Mouse (Mus musculus): ENCODE data around the gene Gm20388. TPM values are rescaled to one million over a fixed set of nuclear protein-coding genes. Genes with fewer than 3 reads are reported as not detected.

Gm20388 gene
- polyA plus RNA-seq, 1 experiment from 2014 or later = not detected

DNA sequence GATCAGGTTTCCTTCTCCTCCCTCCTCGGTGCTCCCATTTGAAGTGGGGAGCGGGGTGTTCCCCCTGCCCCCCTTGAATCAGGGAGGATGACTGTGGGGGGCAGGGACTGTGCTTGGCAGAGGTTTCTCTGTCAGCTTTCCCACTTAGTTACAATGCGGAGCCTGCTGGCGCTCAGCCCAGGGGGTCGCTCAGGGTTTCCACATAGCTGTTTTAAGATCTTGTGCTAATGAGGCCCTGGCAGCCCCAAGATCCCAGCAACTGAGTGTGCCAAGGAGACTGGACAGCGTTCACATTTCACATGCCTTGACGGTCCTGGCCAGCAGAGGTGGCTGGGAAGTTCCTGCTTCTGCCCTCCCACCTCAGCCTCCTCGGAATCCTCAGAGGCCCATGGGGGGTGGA is 555.1 kb downstream of the Gm20388 start:
- Histone ChIP-seq H3K4me3 (ENCODE audit: low read depth, low read length) (no peak overlapping the region), H3K9ac (ENCODE audit: low read depth, low read length) (no peak overlapping the region), H3K27ac (ENCODE audit: low read depth, low read length) (no peak overlapping the region), H3K36me3 (ENCODE audit: control insufficient read depth, insufficient read depth) (no peaks in the 10 kb centered on the region), H3K4me2 (replicated peaks; ENCODE audit: low read depth) (no peak overlapping the region), H3K9me3 (ENCODE audit: control insufficient read depth) (no peaks in the 10 kb centered on the region), H3K4me1 (replicated peaks; ENCODE audit: control insufficient read depth, insufficient read depth, low read length) (no peaks in the 10 kb centered on the region; the same call in 1 of the 2 replicates), H3K27me3 (replicated peaks; ENCODE audit: control insufficient read depth, insufficient read depth, low read length) (peaks cover 7% of the 10 kb centered on the region; the same call in 1 of the 2 replicates)
- 41% methylated on average over 8 of the region's 8 CpGs for WGBS
- no peak for ATAC-seq
- no peak for TF ChIP-seq CTCF (IDR thresholded peaks at IDR 0.05; ENCODE audit: low read depth)

DNA sequence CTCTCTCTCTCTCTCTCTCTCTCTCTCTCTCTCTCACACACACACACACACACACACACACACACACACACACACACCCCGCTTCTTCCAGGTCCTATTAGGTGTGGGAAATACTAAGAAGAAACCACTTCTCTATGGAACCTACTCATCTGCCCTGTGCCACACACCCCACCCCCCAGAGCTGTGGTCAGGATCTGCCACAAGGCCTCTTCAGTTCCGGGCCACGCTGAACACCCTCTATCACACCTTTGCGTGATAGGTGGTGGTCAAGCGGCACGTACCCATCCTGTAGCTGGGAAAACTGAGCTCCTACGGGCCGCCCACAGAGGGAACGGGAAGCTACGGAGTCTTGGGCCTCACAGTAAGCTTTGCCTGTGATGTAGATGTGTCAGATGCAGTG is 555.6 kb downstream of the Gm20388 start:
- no peak for TF ChIP-seq CTCF (IDR thresholded peaks at IDR 0.05; ENCODE audit: low read depth)
- ATAC-seq = no peak
- Histone ChIP-seq H3K27ac (ENCODE audit: low read depth, low read length) (no peak overlapping the region), H3K27me3 (replicated peaks; ENCODE audit: control insufficient read depth, insufficient read depth, low read length) (peaks cover 8% of the 10 kb centered on the region; the same call in 1 of the 2 replicates), H3K4me3 (ENCODE audit: low read depth, low read length) (no peak overlapping the region), H3K9ac (ENCODE audit: low read depth, low read length) (no peak overlapping the region), H3K4me1 (replicated peaks; ENCODE audit: control insufficient read depth, insufficient read depth, low read length) (no peaks in the 10 kb centered on the region; the same call in 1 of the 2 replicates), H3K9me3 (ENCODE audit: control insufficient read depth) (no peaks in the 10 kb centered on the region), H3K36me3 (ENCODE audit: control insufficient read depth, insufficient read depth) (no peaks in the 10 kb centered on the region), H3K4me2 (replicated peaks; ENCODE audit: low read depth) (no peak overlapping the region)
- WGBS = 84% methylated on average over 10 of the region's 10 CpGs

DNA sequence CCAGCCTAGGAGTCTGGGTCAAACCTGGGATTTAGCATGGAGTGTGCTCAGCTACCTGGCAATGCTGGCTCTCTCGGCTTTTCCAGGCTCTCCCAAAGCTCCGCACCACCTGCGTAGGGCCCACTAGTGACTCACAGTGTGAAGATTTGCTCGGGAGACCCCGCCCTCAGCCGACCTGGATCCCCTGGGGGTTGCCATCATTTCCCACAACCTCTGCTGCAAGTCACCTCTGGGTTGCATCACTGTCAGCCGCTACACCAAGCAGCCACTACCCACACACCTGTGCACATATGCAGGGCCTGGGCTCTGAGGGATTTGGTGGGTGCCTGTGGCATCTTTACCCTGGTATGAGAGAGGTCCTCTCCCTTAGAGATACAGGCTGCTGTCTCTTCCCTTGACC is 557.0 kb downstream of the Gm20388 start:
- Histone ChIP-seq H3K4me1 (replicated peaks; ENCODE audit: control insufficient read depth, insufficient read depth, low read length) (no peaks in the 10 kb centered on the region), H3K36me3 (ENCODE audit: control insufficient read depth, insufficient read depth) (no peaks in the 10 kb centered on the region), H3K4me2 (replicated peaks; ENCODE audit: low read depth) (no peak overlapping the region), H3K9ac (ENCODE audit: low read depth, low read length) (no peak overlapping the region), H3K27me3 (replicated peaks; ENCODE audit: control insufficient read depth, insufficient read depth, low read length) (peaks cover 8% of the 10 kb centered on the region; the same call in 1 of the 2 replicates), H3K4me3 (ENCODE audit: low read depth, low read length) (no peak overlapping the region), H3K9me3 (ENCODE audit: control insufficient read depth) (no peaks in the 10 kb centered on the region), H3K27ac (ENCODE audit: low read depth, low read length) (no peak overlapping the region)
- 84% methylated on average over 7 of the region's 7 CpGs for WGBS
- no peak for ATAC-seq
- TF ChIP-seq CTCF (IDR thresholded peaks at IDR 0.05; ENCODE audit: low read depth) = no peak

DNA sequence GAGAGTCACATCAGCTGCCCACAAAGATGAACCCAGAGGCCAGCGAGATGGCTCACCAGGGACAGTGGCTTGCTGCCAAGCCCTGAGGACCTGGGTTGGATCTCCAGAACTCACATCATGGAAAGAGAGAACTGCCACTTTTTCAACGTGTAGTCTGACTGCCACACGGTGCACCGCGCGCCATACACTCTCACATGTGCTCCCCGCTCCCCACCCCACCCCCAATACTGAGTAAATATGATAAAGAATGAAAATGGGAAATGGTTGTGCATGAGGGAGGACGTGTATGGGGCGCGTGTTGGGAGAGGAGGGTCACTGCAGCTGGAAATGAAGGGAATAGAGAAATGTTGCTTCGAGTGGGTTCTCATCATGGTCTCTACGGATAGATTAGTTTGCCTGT is 559.5 kb downstream of the Gm20388 start:
- H3K27me3 ChIP-seq (replicated peaks; ENCODE audit: control insufficient read depth, insufficient read depth, low read length) = peaks cover 8% of the 10 kb centered on the region; the same call in 1 of the 2 replicates
- no peak for TF ChIP-seq CTCF (IDR thresholded peaks at IDR 0.05; ENCODE audit: low read depth)
- H3K9me3 ChIP-seq (ENCODE audit: control insufficient read depth) = no peaks in the 10 kb centered on the region
- WGBS = 87% methylated on average over 12 of the region's 12 CpGs
- no peak overlapping the region for H3K9ac ChIP-seq (ENCODE audit: low read depth, low read length)
- H3K4me2 ChIP-seq (replicated peaks; ENCODE audit: low read depth) = no peak overlapping the region
- H3K4me3 ChIP-seq (ENCODE audit: low read depth, low read length) = no peak overlapping the region
- no peak for ATAC-seq
- no peak overlapping the region for H3K27ac ChIP-seq (ENCODE audit: low read depth, low read length)
- peaks cover 2% of the 10 kb centered on the region; the same call in 1 of the 2 replicates for H3K4me1 ChIP-seq (replicated peaks; ENCODE audit: control insufficient read depth, insufficient read depth, low read length)
- H3K36me3 ChIP-seq (ENCODE audit: control insufficient read depth, insufficient read depth) = no peaks in the 10 kb centered on the region

DNA sequence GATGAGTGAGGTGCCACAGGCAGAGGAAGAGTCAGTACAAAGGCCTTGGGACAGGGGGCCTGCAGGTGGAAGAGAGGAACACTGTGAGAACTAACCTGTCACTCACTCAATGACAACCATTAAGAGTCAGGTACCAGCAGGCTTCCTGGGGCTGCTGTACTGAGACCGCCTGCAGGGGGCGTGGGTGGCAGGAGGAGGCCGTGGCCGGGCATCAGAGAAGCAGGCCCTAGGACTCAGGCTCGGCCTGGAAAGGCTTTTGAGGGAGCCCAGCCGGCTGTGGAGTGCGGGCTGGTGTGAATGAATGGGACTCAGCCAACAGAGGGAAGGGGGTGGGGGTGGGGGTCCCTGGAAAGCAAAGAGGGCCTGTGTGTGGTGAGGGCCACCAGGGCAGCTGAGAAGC is 560.5 kb downstream of the Gm20388 start:
- no peak for ATAC-seq
- Histone ChIP-seq H3K4me2 (replicated peaks; ENCODE audit: low read depth) (no peak overlapping the region), H3K27ac (ENCODE audit: low read depth, low read length) (no peak overlapping the region), H3K4me3 (ENCODE audit: low read depth, low read length) (no peak overlapping the region), H3K9ac (ENCODE audit: low read depth, low read length) (no peak overlapping the region), H3K4me1 (replicated peaks; ENCODE audit: control insufficient read depth, insufficient read depth, low read length) (peaks cover 4% of the 10 kb centered on the region; the same call in 1 of the 2 replicates), H3K36me3 (ENCODE audit: control insufficient read depth, insufficient read depth) (no peaks in the 10 kb centered on the region), H3K27me3 (replicated peaks; ENCODE audit: control insufficient read depth, insufficient read depth, low read length) (peaks cover 8% of the 10 kb centered on the region; the same call in 1 of the 2 replicates), H3K9me3 (ENCODE audit: control insufficient read depth) (no peaks in the 10 kb centered on the region)
- peak; percentile 66 for TF ChIP-seq CTCF (IDR thresholded peaks at IDR 0.05; ENCODE audit: low read depth)
- WGBS = 28% methylated on average over 7 of the region's 7 CpGs

DNA sequence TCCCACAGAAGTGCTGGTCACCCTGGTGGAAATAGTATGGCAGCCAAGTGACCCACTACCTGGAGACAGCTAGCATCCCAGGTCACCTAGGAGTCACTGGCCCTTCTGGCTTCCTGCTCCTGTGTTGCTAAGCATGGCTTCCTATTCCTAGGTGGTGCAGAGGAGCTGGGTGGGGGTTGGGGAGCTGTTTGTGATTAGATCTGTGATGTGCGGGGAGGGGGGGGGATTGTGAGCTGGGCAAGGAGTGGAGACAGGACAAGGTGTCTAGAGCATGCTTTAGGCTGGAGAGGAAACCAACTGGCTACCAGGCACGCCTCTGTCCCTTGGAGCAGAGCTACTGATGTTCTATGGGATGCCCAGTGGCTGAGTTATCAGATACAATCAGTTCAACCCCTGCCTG is 561.1 kb downstream of the Gm20388 start:
- Histone ChIP-seq H3K4me2 (replicated peaks; ENCODE audit: low read depth) (no peak overlapping the region), H3K4me3 (ENCODE audit: low read depth, low read length) (no peak overlapping the region), H3K27me3 (replicated peaks; ENCODE audit: control insufficient read depth, insufficient read depth, low read length) (peaks cover 7% of the 10 kb centered on the region; the same call in 1 of the 2 replicates), H3K27ac (ENCODE audit: low read depth, low read length) (no peak overlapping the region), H3K9ac (ENCODE audit: low read depth, low read length) (no peak overlapping the region), H3K4me1 (replicated peaks; ENCODE audit: control insufficient read depth, insufficient read depth, low read length) (peaks cover 4% of the 10 kb centered on the region; the same call in 1 of the 2 replicates), H3K36me3 (ENCODE audit: control insufficient read depth, insufficient read depth) (no peaks in the 10 kb centered on the region), H3K9me3 (ENCODE audit: control insufficient read depth) (no peaks in the 10 kb centered on the region)
- no peak for TF ChIP-seq CTCF (IDR thresholded peaks at IDR 0.05; ENCODE audit: low read depth)
- 55% methylated on average over 2 of the region's 2 CpGs for WGBS
- ATAC-seq = no peak

DNA sequence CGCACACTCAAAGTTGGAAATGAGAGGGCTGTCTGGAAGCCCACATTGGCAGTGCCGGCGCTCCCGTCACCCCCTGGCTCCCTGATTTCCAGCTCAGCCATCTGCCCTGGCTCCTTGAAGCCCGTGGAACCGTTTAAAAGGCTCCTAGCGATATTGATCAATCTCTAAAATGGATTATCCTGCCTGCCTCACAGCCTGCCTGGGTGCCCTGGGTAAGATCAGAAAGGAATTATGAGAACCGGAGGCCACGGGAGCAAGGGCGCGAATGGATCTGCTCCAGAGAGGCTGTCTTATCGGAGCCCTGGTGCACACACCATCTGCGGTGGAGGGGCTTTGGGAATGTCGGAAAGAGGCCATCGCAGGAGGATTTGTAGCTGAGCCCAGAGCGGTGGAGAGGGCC is 561.6 kb downstream of the Gm20388 start:
- H3K9me3 ChIP-seq (ENCODE audit: control insufficient read depth) = no peaks in the 10 kb centered on the region
- H3K9ac ChIP-seq (ENCODE audit: low read depth, low read length) = no peak overlapping the region
- ATAC-seq = no peak
- H3K36me3 ChIP-seq (ENCODE audit: control insufficient read depth, insufficient read depth) = no peaks in the 10 kb centered on the region
- H3K4me2 ChIP-seq (replicated peaks; ENCODE audit: low read depth) = no peak overlapping the region
- 52% methylated on average over 16 of the region's 16 CpGs for WGBS
- peaks cover 5% of the 10 kb centered on the region; the same call in 1 of the 2 replicates for H3K27me3 ChIP-seq (replicated peaks; ENCODE audit: control insufficient read depth, insufficient read depth, low read length)
- no peak overlapping the region for H3K27ac ChIP-seq (ENCODE audit: low read depth, low read length)
- H3K4me1 ChIP-seq (replicated peaks; ENCODE audit: control insufficient read depth, insufficient read depth, low read length) = peaks cover 6% of the 10 kb centered on the region; the same call in 1 of the 2 replicates
- no peak for TF ChIP-seq CTCF (IDR thresholded peaks at IDR 0.05; ENCODE audit: low read depth)
- H3K4me3 ChIP-seq (ENCODE audit: low read depth, low read length) = no peak overlapping the region
